Mouse (Mus musculus) heart, postnatal 25 days (tissue): ENCODE data around the gene Gm49384. TPM values are rescaled to one million over a fixed set of nuclear protein-coding genes. Genes with fewer than 3 reads are reported as not detected.

Experiments used
- DNase-seq: peaks from one replicate; pipeline ENCODE4 v3.0.0; 2022; ENCODE audit warnings: low spot score
- intact Hi-C: fragments of 180-260 bp; cut with DNase I; formaldehyde crosslinking; loops from one replicate; pipeline ENCODE4 v1.15.1; 2025
- total RNA-seq, 2 experiments: library from RNA; stranded (reverse); gene quantifications; 2 replicates each; pipeline ENCODE4 v1.2.3; 2021

Gm49384 gene
- total RNA-seq, 2 experiments from 2014 or later: 2.3 to 3.7 TPM

DNA sequence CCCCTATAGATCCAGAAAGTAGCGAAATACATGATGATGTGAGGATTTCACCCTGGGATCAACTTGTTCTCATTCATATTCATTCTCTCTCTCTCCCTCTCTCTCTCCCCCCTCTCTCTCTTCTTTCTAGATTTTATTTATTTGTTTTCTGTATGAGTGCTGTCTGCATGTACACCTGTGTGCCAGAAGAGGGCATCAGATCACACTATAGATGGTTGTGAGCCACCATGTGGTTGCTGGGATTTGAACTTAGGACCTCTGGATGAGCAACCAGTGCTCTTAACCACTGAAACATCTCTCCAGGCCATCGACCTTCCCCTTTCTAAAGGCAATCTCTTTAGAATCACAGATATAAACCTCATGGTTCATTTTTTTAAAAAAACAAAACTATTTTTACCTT lies 4.5 kb upstream of the Gm49384 start:
- DNase-seq: no peak
- intact Hi-C loops: no loop called here

GRCm38 (mm10) chr12:69207926-69208325 lies 3.9 kb upstream of the Gm49384 start:
- DNase-seq: no peak
- intact Hi-C loops: no loop called here

GRCm38 (mm10) chr12:69207396-69207795 lies 3.3 kb upstream of the Gm49384 start:
- intact Hi-C loops: no loop called here
- no peak for DNase-seq

- intact Hi-C loops: loop anchor here (5.0 kb wide), 1 partner anchor 98 kb away; the partner anchor contains the start of gene Klhdc2
- DNase-seq: no peak
Observed at GRCm38 (mm10) chr12:69198985-69199384, 5.1 kb downstream of the Gm49384 start.

- DNase-seq: no peak
- intact Hi-C loops: loop anchor here (5.0 kb wide), 1 partner anchor 99 kb away; the partner anchor contains the start of gene Klhdc2
Observed at GRCm38 (mm10) chr12:69198164-69198535, 5.9 kb downstream of the Gm49384 start, which contains the start of gene Dnaaf2. TSS of gene Dnaaf2 (minus strand) at chr12:69198429.

GRCm38 (mm10) chr12:69197378-69198163 lies 6.5 kb downstream of the Gm49384 start:
- intact Hi-C loops: loop anchor here (5.0 kb wide), 1 partner anchor 100 kb away; the partner anchor contains the start of gene Klhdc2
- peak; percentile 27 for DNase-seq

- peak; percentile 44 for DNase-seq
- intact Hi-C loops: loop anchor here (5.0 kb wide), 1 partner anchor 101 kb away; the partner anchor contains the start of gene Klhdc2
Observed at GRCm38 (mm10) chr12:69196444-69197377, 7.4 kb downstream of the Gm49384 start, which contains the start of gene Gm49383. TSS of gene Gm49383 (minus strand) at chr12:69197104.

DNA sequence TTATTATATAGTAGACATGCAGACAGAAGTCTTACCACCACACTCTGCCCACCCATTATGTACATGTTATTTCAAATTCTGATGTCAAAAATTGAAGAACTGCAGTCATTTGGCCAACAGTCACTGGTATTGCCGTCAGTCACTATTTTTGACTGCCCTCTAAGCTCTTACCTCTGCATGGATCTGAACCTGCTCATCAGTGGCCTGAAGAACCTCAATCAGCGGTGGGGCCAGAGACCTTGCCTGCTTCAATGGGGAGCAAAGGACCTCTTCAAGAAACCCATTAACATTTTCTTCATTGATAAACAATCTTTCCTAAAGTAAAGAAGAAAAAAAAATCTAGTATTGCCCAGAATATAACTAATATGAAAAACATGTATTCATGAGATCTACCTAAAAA lies 11.4 kb downstream of the Gm49384 start:
- no peak for DNase-seq
- intact Hi-C loops: no loop called here

- intact Hi-C loops: no loop called here
- DNase-seq: no peak
Observed at GRCm38 (mm10) chr12:69191396-69191795, 12.7 kb downstream of the Gm49384 start.

- no peak for DNase-seq
- intact Hi-C loops: no loop called here
Observed at GRCm38 (mm10) chr12:69190522-69190921, 13.5 kb downstream of the Gm49384 start.

DNA sequence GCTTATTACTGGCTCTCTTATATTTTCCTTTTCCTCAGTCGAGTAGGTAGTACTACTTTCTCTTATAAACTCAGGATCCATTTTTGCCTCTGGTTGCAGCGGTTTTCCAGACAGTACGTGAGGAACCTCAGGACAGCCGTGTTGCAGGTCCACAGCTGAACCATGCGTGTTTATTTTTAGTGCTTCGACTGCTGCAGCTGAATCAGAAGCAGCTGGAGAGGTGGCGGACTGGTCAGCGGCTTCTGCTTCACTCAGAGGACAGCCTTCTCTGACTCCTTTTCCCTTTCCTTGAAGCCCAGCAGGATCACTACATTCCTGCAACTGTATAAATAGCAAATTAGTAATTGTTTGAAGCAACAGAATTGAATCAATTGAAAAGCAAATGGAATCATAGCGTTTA lies 14.0 kb downstream of the Gm49384 start:
- no peak for DNase-seq
- intact Hi-C loops: no loop called here

- intact Hi-C loops: no loop called here
- no peak for DNase-seq
Observed at GRCm38 (mm10) chr12:69186811-69187471, 17.1 kb downstream of the Gm49384 start.

GRCm38 (mm10) chr12:69185371-69185770 lies 18.7 kb downstream of the Gm49384 start:
- DNase-seq: no peak
- intact Hi-C loops: no loop called here

GRCm38 (mm10) chr12:69184342-69185295 lies 19.4 kb downstream of the Gm49384 start:
- intact Hi-C loops: no loop called here
- DNase-seq: peak; percentile 39

GRCm38 (mm10) chr12:69183583-69184308 lies 20.3 kb downstream of the Gm49384 start, which contains the start of the genes Rpl36al and Mgat2:
TSS of gene Rpl36al (minus strand) at chr12:69184083.
TSS of gene Mgat2 (plus strand) at chr12:69184157.
- intact Hi-C loops: no loop called here
- peak; percentile 95 for DNase-seq

DNA sequence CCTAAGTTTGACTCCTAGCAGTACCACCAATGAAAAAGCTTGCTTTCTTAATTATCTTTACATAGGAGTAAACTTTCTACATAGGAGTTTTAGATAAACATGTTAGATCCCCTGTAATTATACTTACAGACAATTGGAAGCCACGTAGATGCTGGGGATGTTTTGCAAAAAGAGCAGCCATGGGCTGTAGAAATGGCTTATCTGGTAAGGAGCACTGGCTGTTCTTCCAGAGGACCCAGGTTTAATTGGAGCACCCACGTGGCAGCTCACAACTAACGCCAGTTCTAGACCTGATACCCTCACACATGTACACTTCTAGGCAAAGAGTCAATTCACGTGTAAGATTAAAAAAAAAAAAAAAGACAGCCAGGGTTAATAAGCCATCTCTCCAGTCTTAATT lies 22.3 kb downstream of the Gm49384 start:
- intact Hi-C loops: no loop called here
- no peak for DNase-seq

DNA sequence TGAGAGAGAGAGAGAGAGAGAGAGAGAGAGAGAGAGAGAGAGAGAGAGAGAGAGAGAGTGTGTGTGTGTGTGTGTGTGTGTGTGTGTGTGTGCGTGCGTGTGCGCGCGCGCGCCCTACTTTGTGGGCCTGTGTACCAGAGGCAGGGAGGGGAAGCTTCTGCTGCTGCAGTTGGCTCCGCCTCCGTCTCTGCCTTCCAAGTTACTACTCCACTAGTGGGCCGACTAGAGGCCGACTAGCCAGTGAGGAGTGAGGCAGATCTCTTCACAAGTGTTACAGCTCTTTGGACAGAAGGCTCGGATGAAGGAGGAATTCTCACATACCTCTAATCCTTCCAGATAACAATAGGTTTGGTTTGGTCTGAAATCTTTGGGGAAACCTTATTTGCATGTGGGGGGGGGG lies 24.7 kb downstream of the Gm49384 start:
- intact Hi-C loops: no loop called here
- no peak for DNase-seq

- DNase-seq: no peak
- intact Hi-C loops: no loop called here
Observed at GRCm38 (mm10) chr12:69177526-69177925, 26.5 kb downstream of the Gm49384 start.
